Mouse (Mus musculus): ENCODE data around the gene Vmn2r24. TPM values are rescaled to one million over a fixed set of nuclear protein-coding genes. Genes with fewer than 3 reads are reported as not detected.

The Vmn2r24 gene
- not detected for total RNA-seq (2023)

DNA sequence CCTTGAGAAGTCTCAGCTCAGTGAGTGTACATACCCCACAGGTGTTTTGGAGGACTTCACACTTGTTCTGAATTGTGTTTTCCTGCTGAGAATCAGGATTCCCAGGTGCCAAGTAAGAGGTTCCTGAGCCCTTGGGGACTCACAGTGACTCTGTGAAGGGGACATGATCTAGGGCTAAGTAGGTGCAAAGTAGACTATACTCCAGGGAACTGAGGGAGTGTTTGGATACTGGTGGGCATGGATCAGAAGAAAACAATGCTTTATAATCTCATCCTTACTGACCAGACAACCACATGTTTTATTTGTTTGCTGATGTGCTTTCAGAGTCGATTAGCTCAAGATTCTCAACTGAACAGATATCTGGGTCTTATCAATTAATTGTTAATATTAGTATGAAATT, at the start of gene Vmn2r24:
Vmn2r24 (plus strand) TSS at position 301 of the 400 bp plus-strand sequence.

GRCm38 (mm10) chr6:123853363-123853762, 74.7 kb downstream of the Vmn2r24 start, which contains the start of gene Vmn2r25:
Gene Vmn2r25 (minus strand): TSS chr6:123853463.

Other genes with a start within 250 kb of the Vmn2r24 start
- gene Vmn2r21, start 245.5 kb upstream of the Vmn2r24 start, total RNA-seq (2023): not detected
- gene Vmn2r22, start 128.2 kb upstream of the Vmn2r24 start, total RNA-seq (2023): not detected
- not detected for gene Vmn2r23, start 76.2 kb upstream of the Vmn2r24 start, total RNA-seq (2023)
- not detected for gene Vmn2r25, start 74.6 kb downstream of the Vmn2r24 start, total RNA-seq (2023)
- gene Vmn2r26, start 245.7 kb downstream of the Vmn2r24 start, total RNA-seq (2023): under 1 TPM in 1 of 2 experiments, not detected in 1; 0.07 TPM

Data from neutrophil, adult 59 days (primary cell).